Mouse (Mus musculus): ENCODE results near the gene Rnf150. TPM values are rescaled to one million over a fixed set of nuclear protein-coding genes. Genes with fewer than 3 reads are reported as not detected.
"Not testable (repeated sequence)": the region's sequence is repeated elsewhere in the genome, so short reads cannot be mapped to it uniquely, and the experiment has no call there.

The Rnf150 gene
- polyA plus RNA-seq, 1 experiment from 2014 or later = 0.75 TPM

DNA sequence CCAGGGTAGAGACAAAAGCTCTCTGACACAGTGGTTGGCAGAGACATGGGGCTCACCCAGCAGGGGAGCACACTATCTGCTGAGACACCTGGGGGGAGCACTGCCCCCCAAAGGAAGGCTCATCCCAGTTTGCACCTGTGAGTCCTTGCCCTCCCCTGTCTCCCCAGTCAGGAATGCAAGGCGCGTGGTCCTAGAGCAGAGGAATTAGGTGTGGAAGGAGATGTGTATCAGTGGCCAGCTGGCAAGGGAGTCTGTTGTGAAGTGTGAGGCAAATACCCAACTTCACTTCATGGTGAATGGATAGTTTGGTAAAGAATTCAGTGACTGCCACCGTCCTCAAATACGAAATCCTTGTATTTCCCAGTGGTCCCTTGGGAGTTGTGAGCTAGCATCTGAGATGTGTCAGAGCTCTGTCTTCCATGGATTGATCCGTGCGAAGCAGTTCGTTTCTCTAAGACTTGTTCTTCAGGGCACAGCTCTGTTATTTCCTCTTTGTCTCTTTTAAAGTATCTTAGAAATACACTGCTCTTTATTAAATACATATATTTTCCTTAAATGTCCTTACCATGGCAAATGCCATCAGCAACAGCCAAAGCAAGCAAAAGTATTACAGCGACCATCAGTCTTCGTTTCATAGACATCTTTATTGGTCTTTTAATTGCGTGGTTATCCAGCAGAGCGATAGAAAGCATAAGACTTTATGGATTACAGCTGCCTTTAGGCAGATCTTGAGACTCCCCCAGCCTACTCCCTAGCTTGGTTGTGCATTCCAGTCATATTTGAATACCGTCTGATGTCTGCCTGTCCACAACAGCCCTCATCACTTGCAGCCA is 215.8 kb downstream of the Rnf150 start:
- Histone ChIP-seq H3K27ac (ENCODE audit: poor library complexity, severe bottlenecking) (no peak overlapping the region), H3K4me1 (replicated peaks) (no peaks in the 10 kb centered on the region), H3K4me2 (no peak overlapping the region), H3K9ac (no peak overlapping the region), H3K9me3 (replicated peaks) (no peaks in the 10 kb centered on the region), H3K36me3 (no peaks in the 10 kb centered on the region), H3K27me3 (replicated peaks) (no peaks in the 10 kb centered on the region), H3K4me3 (no peak overlapping the region)
- ATAC-seq (ENCODE audit: insufficient number of reproducible peaks, low FRiP score) = no peak
- 63% methylated on average over 12 of the region's 12 CpGs for WGBS

DNA sequence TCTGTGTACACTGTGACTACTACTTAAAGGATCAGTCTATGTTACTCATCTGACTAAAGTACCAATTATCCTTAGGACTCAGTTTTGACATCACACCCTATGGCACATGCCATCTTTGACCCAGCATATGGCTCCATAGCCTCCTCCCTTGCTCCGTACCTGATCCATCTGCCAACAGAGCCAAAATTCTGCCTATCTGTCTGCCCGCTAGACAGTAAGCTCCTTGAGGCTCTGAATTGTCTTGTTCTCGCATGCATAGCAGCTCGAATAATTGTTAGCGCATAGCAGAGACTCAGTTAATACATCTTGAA is 216.3 kb downstream of the Rnf150 start:
- Histone ChIP-seq H3K9ac (no peak overlapping the region), H3K4me3 (no peak overlapping the region), H3K27me3 (replicated peaks) (no peaks in the 10 kb centered on the region), H3K4me2 (no peak overlapping the region), H3K36me3 (no peaks in the 10 kb centered on the region), H3K27ac (ENCODE audit: poor library complexity, severe bottlenecking) (no peak overlapping the region), H3K9me3 (replicated peaks) (no peaks in the 10 kb centered on the region), H3K4me1 (replicated peaks) (no peaks in the 10 kb centered on the region)
- 82% methylated on average over 5 of the region's 5 CpGs for WGBS
- no peak for ATAC-seq (ENCODE audit: insufficient number of reproducible peaks, low FRiP score)

DNA sequence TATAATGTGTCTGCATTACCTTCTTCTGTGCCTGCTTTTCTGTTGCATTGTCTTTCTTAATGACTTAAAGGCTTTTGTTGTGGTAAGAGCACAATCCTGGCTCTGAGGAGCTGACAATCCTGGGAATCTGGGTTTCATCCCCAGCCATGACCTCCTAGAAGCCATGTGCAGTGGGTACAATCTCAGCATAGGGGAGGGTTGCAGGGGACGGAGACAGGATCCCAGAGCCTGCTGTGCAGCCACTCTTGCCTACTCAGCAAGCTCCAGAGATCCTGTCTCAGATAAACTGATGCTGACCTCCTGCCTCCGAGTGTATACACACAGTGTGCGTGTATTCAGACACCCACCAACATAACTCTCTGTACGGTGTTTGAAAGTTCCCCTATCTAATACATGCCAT is 218.1 kb downstream of the Rnf150 start:
- ATAC-seq (ENCODE audit: insufficient number of reproducible peaks, low FRiP score) = no peak
- no peaks in the 10 kb centered on the region for H3K4me1 ChIP-seq (replicated peaks)
- H3K27ac ChIP-seq (ENCODE audit: poor library complexity, severe bottlenecking) = no peak overlapping the region
- H3K4me2 ChIP-seq = no peak overlapping the region
- no peak overlapping the region for H3K4me3 ChIP-seq
- 52% methylated on average over 4 of the region's 4 CpGs for WGBS
- no peaks in the 10 kb centered on the region for H3K9me3 ChIP-seq (replicated peaks)
- no peak overlapping the region for H3K9ac ChIP-seq
- no peaks in the 10 kb centered on the region for H3K36me3 ChIP-seq
- H3K27me3 ChIP-seq (replicated peaks) = no peaks in the 10 kb centered on the region

DNA sequence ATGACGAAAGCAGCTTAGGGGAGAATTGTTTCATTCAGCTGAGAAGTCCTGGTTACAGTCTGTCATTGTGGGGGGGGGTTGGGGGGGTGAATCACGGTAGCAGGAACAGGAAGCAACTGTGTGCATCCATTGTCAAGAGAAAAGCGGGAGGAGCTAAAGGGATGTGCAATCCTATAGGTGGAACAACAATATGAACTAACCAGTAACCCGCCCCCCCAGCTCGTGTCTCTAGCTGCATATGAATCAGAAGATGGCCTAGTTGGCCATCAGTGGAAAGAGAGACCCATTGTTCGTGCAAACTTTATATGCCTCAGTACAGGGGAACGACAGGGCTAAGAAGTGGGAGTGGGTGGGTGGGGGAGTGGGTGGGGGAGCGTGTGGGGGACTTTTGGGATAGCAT is 218.7 kb downstream of the Rnf150 start:
- not testable (repeated sequence) for H3K9me3 ChIP-seq (replicated peaks); H3K4me2 ChIP-seq; H3K4me3 ChIP-seq; ATAC-seq (ENCODE audit: insufficient number of reproducible peaks, low FRiP score); H3K36me3 ChIP-seq; H3K27me3 ChIP-seq (replicated peaks); H3K4me1 ChIP-seq (replicated peaks); H3K27ac ChIP-seq (ENCODE audit: poor library complexity, severe bottlenecking); H3K9ac ChIP-seq
- 75% methylated on average over 8 of the region's 8 CpGs for WGBS

DNA sequence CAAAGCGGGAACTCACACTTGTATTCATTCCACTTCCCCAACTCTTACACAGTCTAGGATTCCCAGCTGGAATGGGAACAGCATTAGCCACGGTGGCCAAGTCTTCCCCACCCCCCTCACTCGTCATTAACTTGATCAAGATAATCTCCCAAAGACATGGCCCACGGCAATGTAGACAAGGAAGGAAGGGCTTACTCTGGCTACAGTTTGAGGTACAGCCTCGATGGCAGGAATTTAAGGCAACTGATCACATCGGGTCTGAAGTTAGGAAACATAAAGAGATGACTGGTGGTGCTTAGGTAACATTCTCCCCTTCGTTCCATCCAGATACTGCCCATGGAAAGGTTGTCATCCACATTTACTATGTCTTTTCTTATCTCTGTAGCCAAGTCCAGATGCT is 219.1 kb downstream of the Rnf150 start:
- H3K36me3 ChIP-seq = no peaks in the 10 kb centered on the region
- H3K4me1 ChIP-seq (replicated peaks) = no peaks in the 10 kb centered on the region
- H3K4me3 ChIP-seq = no peak overlapping the region
- no peak overlapping the region for H3K27ac ChIP-seq (ENCODE audit: poor library complexity, severe bottlenecking)
- H3K9me3 ChIP-seq (replicated peaks) = no peaks in the 10 kb centered on the region
- no peak overlapping the region for H3K4me2 ChIP-seq
- ATAC-seq (ENCODE audit: insufficient number of reproducible peaks, low FRiP score) = no peak
- no peaks in the 10 kb centered on the region for H3K27me3 ChIP-seq (replicated peaks)
- WGBS = 70% methylated on average over 7 of the region's 7 CpGs
- H3K9ac ChIP-seq = no peak overlapping the region

- no peaks in the 10 kb centered on the region for H3K9me3 ChIP-seq (replicated peaks)
- WGBS = 71% methylated on average over 6 of the region's 6 CpGs
- no peak for ATAC-seq (ENCODE audit: insufficient number of reproducible peaks, low FRiP score)
- H3K27ac ChIP-seq (ENCODE audit: poor library complexity, severe bottlenecking) = no peak overlapping the region
- no peaks in the 10 kb centered on the region for H3K36me3 ChIP-seq
- H3K4me1 ChIP-seq (replicated peaks) = no peaks in the 10 kb centered on the region
- no peak overlapping the region for H3K4me3 ChIP-seq
- H3K9ac ChIP-seq = no peak overlapping the region
- no peak overlapping the region for H3K4me2 ChIP-seq
- H3K27me3 ChIP-seq (replicated peaks) = no peaks in the 10 kb centered on the region
Observed at GRCm38 (mm10) chr8:83083452-83083851, 220.3 kb downstream of the Rnf150 start.

DNA sequence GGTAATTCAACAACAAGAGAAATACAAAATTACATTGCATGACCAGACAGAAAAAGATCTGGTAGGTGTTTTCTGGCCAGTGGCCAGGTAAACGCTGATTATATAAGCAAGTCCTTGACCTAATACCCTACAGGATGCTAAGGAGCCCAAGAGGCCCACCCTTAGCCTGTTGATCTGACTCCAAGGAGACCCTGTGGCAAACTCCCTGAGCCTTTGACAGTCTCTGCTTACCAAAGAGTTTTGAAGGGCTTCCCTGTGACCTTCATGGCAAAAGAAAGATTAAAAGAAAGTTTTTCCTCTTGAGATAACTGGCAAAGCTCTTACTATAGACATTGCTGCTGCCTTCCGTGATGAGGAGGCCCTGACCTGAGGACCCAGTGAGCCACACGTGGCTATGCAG is 222.4 kb downstream of the Rnf150 start:
- no peaks in the 10 kb centered on the region for H3K27me3 ChIP-seq (replicated peaks)
- 47% methylated on average over 3 of the region's 3 CpGs for WGBS
- H3K4me2 ChIP-seq = no peak overlapping the region
- no peak overlapping the region for H3K4me3 ChIP-seq
- no peak for ATAC-seq (ENCODE audit: insufficient number of reproducible peaks, low FRiP score)
- H3K9ac ChIP-seq = no peak overlapping the region
- no peaks in the 10 kb centered on the region for H3K36me3 ChIP-seq
- H3K4me1 ChIP-seq (replicated peaks) = no peaks in the 10 kb centered on the region
- H3K9me3 ChIP-seq (replicated peaks) = no peaks in the 10 kb centered on the region
- no peak overlapping the region for H3K27ac ChIP-seq (ENCODE audit: poor library complexity, severe bottlenecking)

- no peak for ATAC-seq (ENCODE audit: insufficient number of reproducible peaks, low FRiP score)
- WGBS = 73% methylated on average over 8 of the region's 8 CpGs
Observed at GRCm38 (mm10) chr8:83086625-83087024, 223.5 kb downstream of the Rnf150 start.

GRCm38 (mm10) chr8:83087604-83088003 is 224.4 kb downstream of the Rnf150 start:
- no peak for ATAC-seq (ENCODE audit: insufficient number of reproducible peaks, low FRiP score)
- Histone ChIP-seq H3K27me3 (replicated peaks) (no peaks in the 10 kb centered on the region), H3K27ac (ENCODE audit: poor library complexity, severe bottlenecking) (no peak overlapping the region), H3K9ac (no peak overlapping the region), H3K36me3 (no peaks in the 10 kb centered on the region), H3K4me3 (no peak overlapping the region), H3K9me3 (replicated peaks) (no peaks in the 10 kb centered on the region), H3K4me1 (replicated peaks) (no peaks in the 10 kb centered on the region), H3K4me2 (no peak overlapping the region)

More at GRCm38 (mm10) chr8:83086625-83087024, 223.5 kb downstream of the Rnf150 start:
- Histone ChIP-seq H3K9me3 (replicated peaks) (no peaks in the 10 kb centered on the region), H3K27ac (ENCODE audit: poor library complexity, severe bottlenecking) (no peak overlapping the region), H3K4me1 (replicated peaks) (no peaks in the 10 kb centered on the region), H3K9ac (no peak overlapping the region), H3K4me3 (no peak overlapping the region), H3K27me3 (replicated peaks) (no peaks in the 10 kb centered on the region), H3K4me2 (no peak overlapping the region), H3K36me3 (no peaks in the 10 kb centered on the region)

DNA sequence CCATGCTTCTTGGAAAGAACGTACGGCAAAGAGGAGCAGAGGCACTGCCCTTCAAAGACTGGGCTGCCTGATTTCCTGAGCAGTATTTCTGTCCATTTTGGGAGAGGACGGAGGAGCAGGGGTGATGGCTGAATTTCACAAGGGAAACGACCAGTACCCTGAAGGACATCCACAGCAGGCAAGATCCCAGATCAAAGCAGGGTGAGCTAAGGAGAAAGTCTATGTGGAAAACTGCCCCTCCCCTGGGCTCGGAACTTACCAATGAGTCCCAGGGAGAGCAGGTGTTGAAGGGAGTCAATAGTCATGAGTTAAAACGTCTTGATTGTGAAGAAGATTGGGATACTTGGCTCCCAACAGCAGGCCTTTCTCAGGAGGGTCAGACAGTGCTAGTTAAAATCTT is 225.0 kb downstream of the Rnf150 start:
- Histone ChIP-seq H3K4me3 (no peak overlapping the region), H3K4me2 (no peak overlapping the region), H3K36me3 (no peaks in the 10 kb centered on the region), H3K27me3 (replicated peaks) (no peaks in the 10 kb centered on the region), H3K9ac (no peak overlapping the region), H3K9me3 (replicated peaks) (no peaks in the 10 kb centered on the region), H3K27ac (ENCODE audit: poor library complexity, severe bottlenecking) (no peak overlapping the region), H3K4me1 (replicated peaks) (no peaks in the 10 kb centered on the region)
- 67% methylated on average over 6 of the region's 6 CpGs for WGBS
- ATAC-seq (ENCODE audit: insufficient number of reproducible peaks, low FRiP score) = no peak

- H3K36me3 ChIP-seq = no peaks in the 10 kb centered on the region
- ATAC-seq (ENCODE audit: insufficient number of reproducible peaks, low FRiP score) = no peak
- H3K9me3 ChIP-seq (replicated peaks) = no peaks in the 10 kb centered on the region
- no peak overlapping the region for H3K4me2 ChIP-seq
- H3K9ac ChIP-seq = no peak overlapping the region
- no peaks in the 10 kb centered on the region for H3K27me3 ChIP-seq (replicated peaks)
- WGBS = 30% methylated on average over 10 of the region's 10 CpGs
- no peaks in the 10 kb centered on the region for H3K4me1 ChIP-seq (replicated peaks)
- no peak overlapping the region for H3K27ac ChIP-seq (ENCODE audit: poor library complexity, severe bottlenecking)
- H3K4me3 ChIP-seq = no peak overlapping the region
Observed at GRCm38 (mm10) chr8:83089336-83089986, 226.3 kb downstream of the Rnf150 start.

DNA sequence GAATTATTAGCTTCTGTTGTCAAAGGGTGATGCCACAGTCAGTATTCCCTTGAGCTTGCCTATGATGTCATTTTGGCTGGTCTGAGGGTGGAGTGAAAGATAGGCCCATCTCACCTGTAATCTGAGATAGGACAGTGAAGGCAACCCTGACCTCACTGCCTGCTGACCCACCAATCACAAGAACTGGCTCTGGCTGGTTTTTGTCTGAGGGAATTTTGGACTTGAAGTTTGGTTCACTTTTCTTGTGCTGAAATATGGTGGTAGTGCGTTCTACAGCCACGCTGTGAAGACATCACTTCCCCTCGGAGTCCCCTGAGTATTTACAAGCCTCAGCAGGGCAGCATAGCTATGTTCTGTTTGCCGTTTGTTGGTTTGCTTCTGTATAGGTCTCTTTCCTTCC is 227.3 kb downstream of the Rnf150 start:
- Histone ChIP-seq H3K9ac (no peak overlapping the region), H3K9me3 (replicated peaks) (no peaks in the 10 kb centered on the region), H3K4me3 (no peak overlapping the region), H3K4me2 (no peak overlapping the region), H3K27me3 (replicated peaks) (no peaks in the 10 kb centered on the region), H3K36me3 (no peaks in the 10 kb centered on the region), H3K4me1 (replicated peaks) (no peaks in the 10 kb centered on the region), H3K27ac (ENCODE audit: poor library complexity, severe bottlenecking) (no peak overlapping the region)
- WGBS = 74% methylated on average over 4 of the region's 4 CpGs
- ATAC-seq (ENCODE audit: insufficient number of reproducible peaks, low FRiP score) = no peak

Measured in heart, embryonic 12.5 days (tissue).